Mouse (Mus musculus): ENCODE measurements at regions not wholly inside any gene's neighbourhood (a gene's known extent, or its start where the extent isn't known, plus 50 kb on each side); places are given as distances from the start of the nearest gene placed in this dataset.

DNA sequence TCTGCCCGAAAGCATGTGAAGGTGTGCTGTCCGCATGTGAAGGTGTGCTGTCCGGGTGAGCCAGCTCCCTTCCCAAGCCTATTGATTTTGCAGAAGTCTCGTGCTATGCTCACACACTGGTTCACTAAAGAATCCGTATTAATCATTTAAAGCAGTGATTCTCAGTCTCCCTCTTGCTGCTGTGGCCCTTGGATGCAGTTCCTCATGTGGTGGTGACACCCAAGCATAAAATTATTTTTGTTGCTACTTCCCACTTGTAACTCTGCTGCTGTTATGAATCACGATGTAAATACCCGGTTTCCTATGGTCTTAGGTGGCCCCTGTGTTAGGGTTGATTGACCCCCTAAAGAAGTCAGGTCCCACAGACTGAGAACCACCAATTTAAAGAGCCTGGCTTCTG, 55.7 kb upstream of the Emb start:
- H3K9me3 ChIP-seq: no peaks in the 10 kb centered on the region
- ATAC-seq (ENCODE audit: extremely low read depth, insufficient number of reproducible peaks, low FRiP score, low TSS enrichment): no peak
- no peaks in the 10 kb centered on the region for H3K27me3 ChIP-seq (replicated peaks)
- no peaks in the 10 kb centered on the region for H3K4me1 ChIP-seq
- no peak overlapping the region for H3K4me2 ChIP-seq
- H3K36me3 ChIP-seq: no peaks in the 10 kb centered on the region
- 82% methylated on average over 7 of the region's 7 CpGs for WGBS
- no peak overlapping the region for H3K27ac ChIP-seq (replicated peaks)
- H3K4me3 ChIP-seq: no peak overlapping the region
- H3K9ac ChIP-seq: no peak overlapping the region

DNA sequence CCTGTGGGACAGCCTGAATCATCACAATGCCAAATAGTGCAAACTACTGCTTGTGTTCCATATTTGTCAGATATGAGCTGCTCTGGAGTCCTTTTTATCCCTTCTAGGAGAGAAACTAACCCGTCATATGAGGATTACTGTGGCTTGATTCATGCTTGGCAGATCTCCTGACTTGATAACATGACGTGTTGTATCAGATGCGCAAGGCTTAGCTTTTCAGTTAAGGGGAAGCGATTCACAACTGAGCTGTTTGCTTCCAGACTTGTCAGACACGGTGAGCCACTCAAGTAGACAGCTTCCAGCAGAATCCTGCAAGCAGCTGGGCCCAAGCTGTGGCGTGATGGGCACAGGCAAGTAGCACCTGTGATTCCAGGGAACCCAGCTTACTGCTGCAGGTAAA, 64.5 kb upstream of the Emb start:
- Histone ChIP-seq H3K4me1 (no peaks in the 10 kb centered on the region), H3K27ac (replicated peaks) (no peak overlapping the region), H3K9me3 (no peaks in the 10 kb centered on the region), H3K27me3 (replicated peaks) (no peaks in the 10 kb centered on the region), H3K4me3 (no peak overlapping the region), H3K9ac (no peak overlapping the region), H3K4me2 (no peak overlapping the region), H3K36me3 (no peaks in the 10 kb centered on the region)
- ATAC-seq (ENCODE audit: extremely low read depth, insufficient number of reproducible peaks, low FRiP score, low TSS enrichment): no peak
- 46% methylated on average over 6 of the region's 6 CpGs for whole genome bisulfite sequencing

DNA sequence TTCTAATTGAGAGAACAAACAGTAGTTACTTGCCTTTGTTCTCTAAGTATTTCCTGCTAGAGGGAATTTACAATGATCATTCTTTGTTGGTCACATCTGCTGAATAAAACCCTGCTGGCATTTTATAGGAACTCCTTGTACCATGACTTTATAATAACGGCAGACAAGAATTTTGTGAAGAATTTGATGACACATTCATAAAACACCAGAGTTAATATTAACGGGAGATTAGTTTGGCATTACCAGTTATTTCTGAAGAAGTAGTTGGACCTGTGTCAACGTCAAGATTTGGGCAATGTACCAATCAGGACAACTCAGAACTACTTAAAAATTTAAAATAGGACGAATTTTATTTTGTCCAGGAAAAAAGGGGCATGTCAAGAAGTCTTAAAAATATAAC, 65.1 kb upstream of the Emb start:
- H3K27me3 ChIP-seq (replicated peaks): no peaks in the 10 kb centered on the region
- ATAC-seq (ENCODE audit: extremely low read depth, insufficient number of reproducible peaks, low FRiP score, low TSS enrichment): no peak
- H3K4me2 ChIP-seq: no peak overlapping the region
- no peak overlapping the region for H3K9ac ChIP-seq
- no peak overlapping the region for H3K4me3 ChIP-seq
- no peak overlapping the region for H3K27ac ChIP-seq (replicated peaks)
- WGBS: 72% methylated on average over 4 of the region's 4 CpGs
- no peaks in the 10 kb centered on the region for H3K36me3 ChIP-seq
- H3K9me3 ChIP-seq: no peaks in the 10 kb centered on the region
- H3K4me1 ChIP-seq: no peaks in the 10 kb centered on the region

DNA sequence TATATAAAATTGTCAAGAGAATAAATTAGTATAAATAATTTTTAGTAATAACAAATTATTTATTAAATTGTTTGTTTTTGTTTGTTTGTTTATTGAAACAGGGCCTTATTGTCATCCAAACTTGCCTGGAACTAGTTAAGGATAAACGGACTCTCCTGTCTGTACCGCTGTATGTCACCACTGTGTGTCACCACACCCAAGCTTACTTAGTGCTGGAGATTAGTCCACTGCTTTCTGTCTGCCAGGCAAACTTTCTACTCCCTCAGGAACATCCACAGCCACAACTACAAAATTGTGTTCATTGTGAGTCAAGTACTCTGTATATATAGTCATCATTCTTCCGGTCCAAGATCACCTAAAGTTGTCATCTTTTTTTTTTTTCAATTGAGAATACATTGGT, 74.0 kb upstream of the Emb start:
- ATAC-seq (ENCODE audit: extremely low read depth, insufficient number of reproducible peaks, low FRiP score, low TSS enrichment): no peak
- WGBS: 73% methylated on average over 3 of the region's 3 CpGs
- Histone ChIP-seq H3K9ac (no peak overlapping the region), H3K27me3 (replicated peaks) (no peaks in the 10 kb centered on the region), H3K36me3 (no peaks in the 10 kb centered on the region), H3K4me3 (no peak overlapping the region), H3K27ac (replicated peaks) (no peak overlapping the region), H3K4me2 (no peak overlapping the region), H3K4me1 (peaks cover 4% of the 10 kb centered on the region; the same call in 1 of the 2 replicates), H3K9me3 (no peaks in the 10 kb centered on the region)

DNA sequence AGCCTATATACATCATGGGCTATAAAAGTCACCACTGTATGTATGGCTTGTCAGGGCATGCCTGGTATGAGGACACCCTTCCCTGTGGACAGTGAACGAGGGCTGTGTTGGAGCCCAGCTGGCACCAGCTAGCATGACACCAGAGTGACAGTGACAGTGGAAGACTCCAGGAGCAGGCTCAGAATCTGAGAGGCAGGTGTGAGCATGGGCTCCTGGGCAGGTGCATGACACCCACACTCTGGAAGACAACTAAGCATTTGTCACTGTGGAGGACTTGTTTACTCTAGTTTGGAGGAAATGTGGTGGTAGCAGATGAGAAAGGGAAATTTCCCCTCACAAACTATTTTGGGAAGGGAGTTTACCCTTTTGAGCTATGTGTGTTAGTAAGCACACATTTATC, 76.2 kb upstream of the Emb start:
- 38% methylated on average over 1 of the region's 1 CpGs for WGBS
- H3K9me3 ChIP-seq: no peaks in the 10 kb centered on the region
- no peak overlapping the region for H3K9ac ChIP-seq

DNA sequence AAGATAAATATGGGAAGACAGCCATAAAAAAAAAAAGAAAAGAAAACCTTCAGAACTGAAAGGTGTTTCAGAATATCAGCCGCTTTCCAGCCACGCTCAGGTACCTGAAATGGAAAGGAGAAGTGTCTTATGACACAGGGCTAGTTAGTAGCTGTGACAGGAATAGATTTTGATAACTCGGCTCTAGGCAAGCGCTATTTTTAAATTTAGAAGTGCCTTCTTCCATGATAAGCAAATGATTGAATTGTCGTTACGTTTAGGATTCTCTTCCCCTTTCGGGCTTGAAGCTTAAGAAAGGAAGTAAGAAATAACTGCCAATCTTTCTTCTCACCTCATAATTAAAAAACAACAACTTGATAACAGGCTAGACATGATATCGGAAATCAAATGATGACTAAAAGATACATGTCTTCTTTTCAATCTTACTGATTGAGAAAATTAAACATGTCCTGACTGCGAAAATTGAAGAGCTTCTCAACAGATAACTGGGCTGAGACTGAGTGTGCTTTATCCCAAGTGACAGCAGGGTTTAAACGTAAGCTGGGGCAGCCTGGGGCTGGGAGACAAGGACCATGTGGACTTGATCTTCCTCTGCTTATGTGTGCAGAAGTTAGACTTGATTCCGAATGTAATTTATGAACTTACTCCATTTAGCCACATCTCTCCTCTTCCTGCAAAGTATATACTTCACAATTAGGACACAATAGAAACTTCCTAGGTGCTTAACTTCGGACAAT, 80.4 kb upstream of the Emb start:
- H3K4me3 ChIP-seq: peak overlapping the region; percentile 11
- 32% methylated on average over 12 of the region's 12 CpGs for WGBS
- H3K4me1 ChIP-seq: peaks cover 18% of the 10 kb centered on the region
- no peaks in the 10 kb centered on the region for H3K36me3 ChIP-seq
- H3K9me3 ChIP-seq: no peaks in the 10 kb centered on the region
- H3K9ac ChIP-seq: no peak overlapping the region
- peak overlapping the region; percentile 72 for H3K27ac ChIP-seq (replicated peaks)
- H3K27me3 ChIP-seq (replicated peaks): no peaks in the 10 kb centered on the region
- H3K4me2 ChIP-seq: peak overlapping the region; percentile 58
- no peak for ATAC-seq (ENCODE audit: extremely low read depth, insufficient number of reproducible peaks, low FRiP score, low TSS enrichment)

More for the DNA sequence above, 76.2 kb upstream of the Emb start:
- H3K4me3 ChIP-seq: no peak overlapping the region
- H3K27me3 ChIP-seq (replicated peaks): no peaks in the 10 kb centered on the region
- H3K4me1 ChIP-seq: peaks cover 15% of the 10 kb centered on the region
- H3K4me2 ChIP-seq: no peak overlapping the region
- no peak for ATAC-seq (ENCODE audit: extremely low read depth, insufficient number of reproducible peaks, low FRiP score, low TSS enrichment)
- no peaks in the 10 kb centered on the region for H3K36me3 ChIP-seq
- H3K27ac ChIP-seq (replicated peaks): no peak overlapping the region

DNA sequence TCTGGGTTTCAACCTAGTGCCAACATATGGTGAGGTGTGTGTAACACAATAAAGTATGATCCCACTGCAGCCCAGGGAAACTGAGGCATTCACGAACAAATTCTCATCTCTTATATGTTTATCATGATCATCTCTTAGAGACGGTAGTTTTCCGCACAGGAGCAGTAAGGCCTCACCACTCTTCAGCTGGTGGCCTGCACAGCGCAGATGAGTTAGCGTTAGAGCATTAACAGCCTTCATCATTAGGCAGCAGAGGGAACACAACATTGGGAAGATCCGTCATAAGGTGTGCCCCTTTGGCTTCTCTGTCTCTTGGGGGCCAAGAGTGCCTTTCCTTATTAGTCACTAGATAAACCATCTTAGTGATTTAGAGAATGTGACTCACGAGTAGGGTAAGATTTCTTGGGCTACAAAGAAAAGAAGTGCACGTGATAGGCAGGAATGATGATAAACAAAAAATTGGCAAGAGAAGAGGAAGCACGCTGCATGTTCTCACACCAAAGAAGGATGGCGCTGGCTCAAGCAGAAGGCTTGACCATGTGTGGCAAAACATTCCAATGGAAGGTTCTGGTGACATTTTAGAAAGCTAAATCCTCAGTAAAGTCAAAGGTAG, 81.1 kb upstream of the Emb start:
- H3K9me3 ChIP-seq: no peaks in the 10 kb centered on the region
- no peak for ATAC-seq (ENCODE audit: extremely low read depth, insufficient number of reproducible peaks, low FRiP score, low TSS enrichment)
- WGBS: 60% methylated on average over 10 of the region's 10 CpGs
- peaks cover 18% of the 10 kb centered on the region for H3K4me1 ChIP-seq
- H3K27ac ChIP-seq (replicated peaks): peak overlapping the region; percentile 72
- H3K4me3 ChIP-seq: no peak overlapping the region; the same call in 1 of the 2 replicates
- no peaks in the 10 kb centered on the region for H3K27me3 ChIP-seq (replicated peaks)
- H3K9ac ChIP-seq: no peak overlapping the region
- H3K4me2 ChIP-seq: peak overlapping the region; percentile 58
- H3K36me3 ChIP-seq: no peaks in the 10 kb centered on the region

DNA sequence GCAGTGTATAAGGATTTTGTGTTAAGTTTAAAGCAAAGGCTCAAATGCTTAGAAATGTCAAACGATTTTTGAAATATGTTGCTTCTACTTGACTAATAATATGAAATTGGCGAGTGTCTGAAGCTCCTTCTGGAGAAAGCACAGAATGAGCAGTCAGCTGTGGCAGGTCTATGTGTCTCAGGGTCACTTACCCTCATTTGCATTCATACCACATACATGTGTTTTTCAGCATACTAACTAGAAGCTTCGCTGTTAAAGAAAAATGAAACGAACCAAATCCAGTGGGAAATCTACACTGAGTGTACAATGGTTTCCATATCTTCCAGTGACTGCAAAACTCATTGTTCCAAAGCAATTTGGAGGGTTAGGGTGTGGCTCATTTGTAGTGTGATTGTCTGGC, 88.7 kb upstream of the Emb start:
- ATAC-seq (ENCODE audit: extremely low read depth, insufficient number of reproducible peaks, low FRiP score, low TSS enrichment): no peak
- Histone ChIP-seq H3K9ac (no peak overlapping the region), H3K36me3 (no peaks in the 10 kb centered on the region), H3K27ac (replicated peaks) (no peak overlapping the region), H3K4me2 (no peak overlapping the region), H3K4me1 (no peaks in the 10 kb centered on the region), H3K27me3 (replicated peaks) (no peaks in the 10 kb centered on the region), H3K4me3 (no peak overlapping the region), H3K9me3 (no peaks in the 10 kb centered on the region)
- WGBS: 73% methylated on average over 4 of the region's 4 CpGs

DNA sequence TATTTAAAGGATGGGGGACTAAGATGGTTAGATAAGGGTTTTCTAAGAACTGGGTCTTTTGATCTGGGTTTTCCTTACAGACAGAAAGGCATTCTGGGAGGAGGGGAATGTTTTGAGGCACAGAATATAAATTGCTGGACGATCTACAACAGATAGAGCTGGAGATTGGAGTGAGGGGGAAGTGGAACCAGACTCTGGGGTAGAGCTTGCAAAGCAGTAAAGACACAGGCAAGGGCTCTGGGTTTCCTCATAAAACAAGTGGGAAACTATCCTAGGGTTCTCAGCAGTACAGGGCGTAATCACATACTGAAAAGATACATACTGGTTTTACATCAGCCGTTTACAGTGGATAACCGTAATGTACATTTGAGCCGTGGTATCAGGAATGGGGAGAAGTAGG, 89.5 kb upstream of the Parp8 start:
- no peaks in the 10 kb centered on the region for H3K36me3 ChIP-seq
- no peak overlapping the region for H3K9ac ChIP-seq
- WGBS: 66% methylated on average over 5 of the region's 5 CpGs
- H3K4me1 ChIP-seq: no peaks in the 10 kb centered on the region
- H3K27me3 ChIP-seq (replicated peaks): no peaks in the 10 kb centered on the region
- no peaks in the 10 kb centered on the region for H3K9me3 ChIP-seq
- H3K4me2 ChIP-seq: no peak overlapping the region
- no peak overlapping the region for H3K4me3 ChIP-seq
- no peak for ATAC-seq (ENCODE audit: extremely low read depth, insufficient number of reproducible peaks, low FRiP score, low TSS enrichment)
- H3K27ac ChIP-seq (replicated peaks): no peak overlapping the region

DNA sequence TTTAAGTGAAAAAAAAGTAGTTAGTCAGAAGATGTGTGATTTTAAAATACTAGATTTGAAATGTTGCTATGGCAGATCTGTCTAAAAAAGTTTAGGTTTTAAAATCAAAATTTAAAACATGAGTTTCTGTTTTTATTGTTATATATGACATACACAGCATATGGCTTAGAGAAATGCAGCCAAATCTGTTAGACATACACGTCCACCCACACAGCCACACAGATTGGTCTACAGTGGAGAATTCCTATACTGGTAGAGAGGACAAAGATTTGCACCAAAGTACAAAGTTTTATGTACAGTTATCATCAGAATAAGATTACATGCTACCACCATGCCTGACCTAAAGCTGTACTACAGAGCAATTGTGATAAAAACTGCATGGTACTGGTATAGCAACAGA, 87.1 kb upstream of the Parp8 start:
- Histone ChIP-seq H3K4me3 (no peak overlapping the region), H3K36me3 (no peaks in the 10 kb centered on the region), H3K4me2 (no peak overlapping the region), H3K9me3 (no peaks in the 10 kb centered on the region), H3K27ac (replicated peaks) (no peak overlapping the region), H3K4me1 (no peaks in the 10 kb centered on the region), H3K9ac (no peak overlapping the region), H3K27me3 (replicated peaks) (no peaks in the 10 kb centered on the region)
- no peak for ATAC-seq (ENCODE audit: extremely low read depth, insufficient number of reproducible peaks, low FRiP score, low TSS enrichment)
- 78% methylated on average over 1 of the region's 1 CpGs for WGBS

DNA sequence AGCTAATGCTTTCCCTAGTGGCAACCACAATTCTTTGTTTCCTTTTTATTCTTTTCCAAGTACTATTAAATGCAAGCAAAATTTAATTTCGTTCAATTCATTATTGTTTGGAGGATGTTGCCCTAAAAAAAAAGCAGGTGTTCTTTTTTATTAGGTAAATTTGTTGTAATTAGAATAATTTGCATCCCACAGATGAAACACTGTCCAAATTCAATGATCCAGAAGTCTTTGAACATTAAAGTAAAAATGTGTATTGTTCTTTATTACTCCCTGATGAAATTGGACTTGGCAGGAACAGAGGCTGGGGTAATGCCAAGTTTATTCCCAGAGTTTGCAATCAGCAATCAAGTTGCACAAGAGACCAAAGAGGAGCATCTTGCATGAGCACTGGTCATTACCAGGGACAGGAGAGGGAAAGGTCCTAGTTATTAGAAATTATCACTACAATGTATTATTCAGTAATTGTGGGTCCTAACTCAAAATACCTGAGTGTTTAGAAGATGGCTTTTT, 79.9 kb upstream of the Parp8 start:
- H3K36me3 ChIP-seq: no peaks in the 10 kb centered on the region
- no peak overlapping the region for H3K4me3 ChIP-seq
- no peaks in the 10 kb centered on the region for H3K4me1 ChIP-seq
- H3K27ac ChIP-seq (replicated peaks): no peak overlapping the region
- no peaks in the 10 kb centered on the region for H3K9me3 ChIP-seq
- WGBS: 54% methylated on average over 1 of the region's 1 CpGs
- no peaks in the 10 kb centered on the region for H3K27me3 ChIP-seq (replicated peaks)
- H3K4me2 ChIP-seq: no peak overlapping the region
- no peak overlapping the region for H3K9ac ChIP-seq
- ATAC-seq (ENCODE audit: extremely low read depth, insufficient number of reproducible peaks, low FRiP score, low TSS enrichment): no peak

DNA sequence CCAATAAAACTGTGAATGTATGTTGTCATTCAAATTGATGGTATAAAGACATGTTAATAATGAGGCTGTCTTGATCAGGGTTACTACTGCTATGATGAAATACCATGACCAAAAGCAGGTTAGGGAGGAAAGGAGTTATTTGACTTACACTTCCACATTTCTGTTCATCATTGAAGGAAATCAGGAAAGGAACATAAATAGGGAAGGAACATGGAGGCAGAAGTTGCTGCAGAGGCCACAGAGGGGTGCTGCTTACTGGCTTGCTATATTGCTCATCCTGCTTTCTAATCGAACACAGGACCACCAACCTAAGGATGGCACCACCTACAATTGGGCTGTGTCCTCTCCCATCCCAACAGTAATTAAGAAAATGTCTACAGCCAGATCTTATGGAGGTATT, 69.4 kb upstream of the Parp8 start:
- 59% methylated on average over 1 of the region's 1 CpGs for WGBS
- H3K4me2 ChIP-seq: no peak overlapping the region
- no peak overlapping the region for H3K27ac ChIP-seq (replicated peaks)
- no peak overlapping the region for H3K4me3 ChIP-seq
- no peak for ATAC-seq (ENCODE audit: extremely low read depth, insufficient number of reproducible peaks, low FRiP score, low TSS enrichment)
- no peaks in the 10 kb centered on the region for H3K4me1 ChIP-seq
- H3K9ac ChIP-seq: no peak overlapping the region
- no peaks in the 10 kb centered on the region for H3K36me3 ChIP-seq
- H3K9me3 ChIP-seq: no peaks in the 10 kb centered on the region
- no peaks in the 10 kb centered on the region for H3K27me3 ChIP-seq (replicated peaks)

Data from heart, embryonic 13.5 days (tissue).